Mouse (Mus musculus): Measurements from ENCODE around the gene Slc22a12. TPM values are rescaled to one million over a fixed set of nuclear protein-coding genes. Genes with fewer than 3 reads are reported as not detected.

The Slc22a12 gene
- 0.67 TPM in 1 of 4 replicates, not detected in the others for total RNA-seq (2023)

DNA sequence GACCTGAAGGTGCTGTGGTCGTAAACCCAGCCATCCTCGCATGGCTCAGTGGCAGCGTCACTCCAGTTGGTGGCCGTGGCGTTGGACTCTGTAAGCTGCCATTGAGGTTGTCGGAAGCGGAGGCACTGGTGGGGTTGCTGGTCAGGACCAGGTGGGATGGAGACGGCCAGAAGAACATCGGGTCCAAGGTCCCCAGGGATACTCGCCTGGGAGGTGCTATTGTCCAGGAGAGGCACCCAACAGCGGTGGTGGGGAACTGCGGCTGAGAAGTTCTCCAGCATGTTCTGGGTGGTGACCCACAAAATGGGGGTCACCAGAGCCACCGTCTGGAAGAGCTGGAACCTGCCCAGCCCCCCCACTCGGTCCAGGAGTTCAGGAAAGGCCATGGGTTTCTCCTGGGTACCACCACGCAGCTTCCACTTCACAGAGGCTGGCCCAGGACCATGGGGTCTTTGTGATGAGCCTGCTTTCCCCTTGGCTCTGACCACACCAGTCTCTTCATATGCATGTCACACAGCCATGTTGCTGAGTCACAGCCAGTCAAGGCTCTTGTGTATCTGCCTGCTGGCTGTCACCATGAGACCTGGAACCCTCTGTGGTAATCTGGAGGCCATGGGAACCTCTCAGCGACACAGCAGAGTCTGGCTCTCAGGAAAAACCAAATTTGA lies at the start of gene Slc22a12:
Slc22a12 (minus strand) TSS at position 666 of the 668 bp plus-strand sequence.

Other genes with a start within 250 kb of the Slc22a12 start
- 13.0 to 21.1 TPM (median 19.9 TPM) in 4 replicates for gene Cdc42bpg, start 236.6 kb downstream of the Slc22a12 start, total RNA-seq (2023)
- 31.5 to 38.7 TPM (median 34.4 TPM) in 4 replicates for gene Men1, start 208.1 kb downstream of the Slc22a12 start, total RNA-seq (2023)
- 580 to 628 TPM (median 615 TPM) in 4 replicates for gene Map4k2, start 201.9 kb downstream of the Slc22a12 start, total RNA-seq (2023)
- 968 to 1,062 TPM (median 1,047 TPM) in 4 replicates for gene Sf1, start 179.3 kb downstream of the Slc22a12 start, total RNA-seq (2023)
- gene Pygm, start 158.6 kb downstream of the Slc22a12 start, total RNA-seq (2023) = 22.4 to 36.0 TPM (median 29.7 TPM) in 4 replicates
- 646 to 705 TPM (median 676 TPM) in 4 replicates for gene Rasgrp2, start 143.7 kb downstream of the Slc22a12 start, total RNA-seq (2023)
- 0.63 to 1.9 TPM (median 1.1 TPM) in 4 replicates for gene Nrxn2, start 124.3 kb downstream of the Slc22a12 start, total RNA-seq (2023)